Mouse (Mus musculus) hematopoietic stem cell, adult 5-6 weeks (primary cell): ENCODE results near the gene Nmt2. TPM values are rescaled to one million over a fixed set of nuclear protein-coding genes. Genes with fewer than 3 reads are reported as not detected.
A peak's percentile ranks its signal among the peaks of the same experiment; 100 is the strongest.

Source experiments
- ATAC-seq, 2 experiments: fragments of 125-278 bp in 1 of 2; replicated peaks in 1 of 2; 2 replicates each; pipeline ENCODE4 v1.8.0; 2016 to 2017; ENCODE audit warnings: inconsistent platforms in 2 of 2, mild to moderate bottlenecking in 2 of 2, moderate number of reproducible peaks in 2 of 2, low read depth in 1 of 2, moderate TSS enrichment in 1 of 2; ENCODE audit not compliant: low FRiP score in 2 of 2, poor library complexity in 2 of 2, severe bottlenecking in 2 of 2, insufficient read depth in 1 of 2, low TSS enrichment in 1 of 2
- total RNA-seq: library from RNA; stranded (forward); fragments of 172-1452, 232-1000 nt; gene quantifications from 2 replicates; pipeline ENCODE4 v1.2.3, GENCODE M21; 2017

The Nmt2 gene
- total RNA-seq: 40.7 and 51.9 TPM in 2 replicates

GRCm38 (mm10) chr2:3283602-3284472 lies at the start of gene Nmt2:
Gene Nmt2, plus strand, starts transcription at chr2:3284212.
- peak; percentile 91 to 92 for ATAC-seq

- no peak for ATAC-seq
These were observed 44.8 kb upstream of the Nmt2 start for GRCm38 (mm10) chr2:3239255-3239654.

GRCm38 (mm10) chr2:3244251-3244650 lies 39.8 kb upstream of the Nmt2 start:
- ATAC-seq: no peak

GRCm38 (mm10) chr2:3251309-3251708 lies 32.7 kb upstream of the Nmt2 start:
- no peak for ATAC-seq

GRCm38 (mm10) chr2:3266466-3266865 lies 17.5 kb upstream of the Nmt2 start:
- no peak for ATAC-seq

GRCm38 (mm10) chr2:3267879-3268278 lies 16.1 kb upstream of the Nmt2 start:
- ATAC-seq: no peak

GRCm38 (mm10) chr2:3273349-3273748 lies 10.7 kb upstream of the Nmt2 start:
- no peak for ATAC-seq

- ATAC-seq: peak; percentile 46 to 58; a peak in 2 of 4 replicates
These were observed 7.9 kb upstream of the Nmt2 start for GRCm38 (mm10) chr2:3276106-3276505.

- no peak for ATAC-seq
These were observed 6.5 kb upstream of the Nmt2 start for GRCm38 (mm10) chr2:3277502-3277901.

GRCm38 (mm10) chr2:3281311-3281710 lies 2.7 kb upstream of the Nmt2 start:
- no peak for ATAC-seq

- ATAC-seq: peak; percentile 2 to 11; a peak in 2 of 4 replicates
These were observed 978 bp upstream of the Nmt2 start for GRCm38 (mm10) chr2:3282866-3283601.

GRCm38 (mm10) chr2:3284473-3285180 lies 615 bp downstream of the Nmt2 start:
- ATAC-seq: peak; percentile 12 to 14; a peak in 2 of 4 replicates

GRCm38 (mm10) chr2:3285181-3285530 lies 1.1 kb downstream of the Nmt2 start:
- ATAC-seq: peak in 1 of 2 experiments; percentile 2; a peak in 1 of 4 replicates

- no peak for ATAC-seq
These were observed 1.7 kb downstream of the Nmt2 start for GRCm38 (mm10) chr2:3285709-3286108.

- ATAC-seq: no peak
These were observed 2.2 kb downstream of the Nmt2 start for GRCm38 (mm10) chr2:3286243-3286642.

GRCm38 (mm10) chr2:3289581-3289980 lies 5.6 kb downstream of the Nmt2 start:
- no peak for ATAC-seq

- no peak for ATAC-seq
These were observed 8.2 kb downstream of the Nmt2 start for GRCm38 (mm10) chr2:3292170-3292569.

- no peak for ATAC-seq
These were observed 11.8 kb downstream of the Nmt2 start for GRCm38 (mm10) chr2:3295826-3296225.
